Mouse (Mus musculus): Measurements from ENCODE around the gene Scn2b.

Scn2b gene

GRCm38 (mm10) chr9:45173475-45173874, 55.9 kb downstream of the Scn2b start:
- no peak for DNase-seq (ENCODE audit: low spot score in 2 of 2)

DNA sequence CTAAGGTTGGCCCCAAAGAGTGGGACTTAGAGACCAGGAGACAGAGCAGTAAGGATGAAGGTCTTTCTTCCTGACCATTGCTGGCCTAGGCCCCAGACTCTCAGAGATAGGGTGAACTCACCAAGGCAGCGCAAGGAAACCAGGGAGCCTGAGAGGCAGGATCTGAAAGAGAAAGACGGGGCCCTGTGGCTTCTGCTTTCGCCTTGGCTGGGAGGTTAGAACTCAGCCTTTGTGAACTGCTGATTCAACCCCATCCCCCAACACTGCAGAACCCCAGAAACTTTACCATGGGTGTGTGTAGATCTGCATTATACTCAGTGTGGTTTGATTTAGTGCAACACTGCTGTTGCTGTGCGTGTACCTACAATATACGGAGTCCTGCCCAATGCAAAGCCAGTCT, 61.7 kb downstream of the Scn2b start:
- DNase-seq (ENCODE audit: low spot score in 2 of 2): no peak
